Mouse (Mus musculus) intestine, embryonic 16.5 days (tissue): Measurements from ENCODE around the gene Swap70. TPM values are rescaled to one million over a fixed set of nuclear protein-coding genes. Genes with fewer than 3 reads are reported as not detected.
"Not testable (repeated sequence)": the region's sequence is repeated elsewhere in the genome, so short reads cannot be mapped to it uniquely, and the experiment has no call there.

Source experiments
- ATAC-seq: fragments of 200-750 bp; cut with Nextera tagmentation; 2 replicates; pipeline ENCODE4 v1.8.0; 2017; ENCODE audit warnings: moderate TSS enrichment, moderate library complexity
- H3K27ac ChIP-seq: fragments of 300-500 bp; sonication (generic); 2 replicates; pipeline ENCODE4 v1.5.1; 2014; ENCODE audit warnings: mild to moderate bottlenecking, low read length
- H3K27me3 ChIP-seq: fragments of 300-500 bp; sonication (generic); replicated peaks from 2 replicates; pipeline ENCODE4 v1.6.1; 2014; ENCODE audit warnings: low read length, control low read depth, mixed read lengths; ENCODE audit not compliant: control insufficient read depth, insufficient read depth
- H3K36me3 ChIP-seq: fragments of 300-500 bp; sonication (generic); 2 replicates; pipeline ENCODE4 v1.6.1; 2014; ENCODE audit warnings: low read length, control low read depth; ENCODE audit not compliant: control insufficient read depth, insufficient read depth
- H3K4me1 ChIP-seq: fragments of 300-500 bp; sonication (generic); 2 replicates; pipeline ENCODE4 v1.6.1; 2014; ENCODE audit warnings: low read length, control low read depth, mixed read lengths; ENCODE audit not compliant: control insufficient read depth, insufficient read depth
- H3K4me2 ChIP-seq: fragments of 300-500 bp; sonication (generic); 2 replicates; pipeline ENCODE4 v1.6.1; 2014; ENCODE audit warnings: low read depth, low read length, control low read depth
- H3K4me3 ChIP-seq: fragments of 300-500 bp; sonication (generic); 2 replicates; pipeline ENCODE4 v1.5.1; 2014; ENCODE audit warnings: mild to moderate bottlenecking, low read length
- H3K9ac ChIP-seq: fragments of 300-500 bp; sonication (generic); 2 replicates; pipeline ENCODE4 v1.6.1; 2014; ENCODE audit warnings: low read depth, low read length
- H3K9me3 ChIP-seq: fragments of 300-500 bp; sonication (generic); 2 replicates; pipeline ENCODE4 v1.6.1; 2016; ENCODE audit warnings: low read length, control low read depth; ENCODE audit not compliant: control insufficient read depth
- WGBS: fragments of 180-500 bp; shearing (Covaris S2); extraction: QIAGEN DNeasy Blood & Tissue Kit; methylation state at CpG from one replicate; pipeline ENCODE4 v1.1.7; 2014; 5-methylcytosine and 5-hydroxymethylcytosine counted together
- polyA plus RNA-seq: library from polyadenylated mRNA; unstranded; fragments of >200 nt; fragmentation: Nextera tagmentation; extraction: Ambion mirVana; gene quantifications from 2 replicates; pipeline ENCODE4 v1.2.1, GENCODE M21; 2015

Gene Swap70
- polyA plus RNA-seq, 1 experiment from 2014 or later = 28.4 TPM

GRCm38 (mm10) chr7:110229967-110230366 is 8.5 kb downstream of the Swap70 start:
- Histone ChIP-seq H3K27me3 (no peaks in the 10 kb centered on the region), H3K27ac (no peak overlapping the region), H3K9ac (no peak overlapping the region), H3K4me3 (no peak overlapping the region), H3K36me3 (0 out of 2 replicates have a peak, but pooled peaks cover 3% of the 10 kb centered on the region), H3K9me3 (no peaks in the 10 kb centered on the region), H3K4me1 (no peaks in the 10 kb centered on the region), H3K4me2 (no peak overlapping the region)
- ATAC-seq = no peak
- WGBS = 80% methylated on average over 6 of the region's 6 CpGs

GRCm38 (mm10) chr7:110231127-110231526 is 9.6 kb downstream of the Swap70 start:
- H3K4me2 ChIP-seq, H3K36me3 ChIP-seq, H3K9me3 ChIP-seq, H3K27me3 ChIP-seq, H3K4me1 ChIP-seq, H3K4me3 ChIP-seq, H3K27ac ChIP-seq, H3K9ac ChIP-seq, ATAC-seq: not testable (repeated sequence)
- 94% methylated on average over 8 of the region's 10 CpGs for WGBS

- Histone ChIP-seq H3K4me2 (no peak overlapping the region), H3K4me3 (no peak overlapping the region), H3K4me1 (peaks cover 14% of the 10 kb centered on the region), H3K36me3 (no peaks in the 10 kb centered on the region), H3K9ac (no peak overlapping the region), H3K9me3 (no peaks in the 10 kb centered on the region), H3K27ac (no peak overlapping the region), H3K27me3 (no peaks in the 10 kb centered on the region)
- 78% methylated on average over 4 of the region's 4 CpGs for WGBS
- no peak for ATAC-seq
Measured at GRCm38 (mm10) chr7:110236085-110236484, 14.6 kb downstream of the Swap70 start.

GRCm38 (mm10) chr7:110237451-110237836 is 15.9 kb downstream of the Swap70 start:
- Histone ChIP-seq H3K9me3 (no peaks in the 10 kb centered on the region), H3K27me3 (no peaks in the 10 kb centered on the region), H3K4me2 (0 out of 2 replicates have a peak overlapping the region, but pooled peaks have one; percentile 10), H3K4me3 (no peak overlapping the region), H3K4me1 (peaks cover 14% of the 10 kb centered on the region), H3K36me3 (no peaks in the 10 kb centered on the region), H3K27ac (peak overlapping the region; percentile 65; the same call in 1 of the 2 replicates), H3K9ac (0 out of 2 replicates have a peak overlapping the region, but pooled peaks have one; percentile 24)
- no peak for ATAC-seq
- WGBS = 26% methylated on average over 3 of the region's 3 CpGs

GRCm38 (mm10) chr7:110237837-110238451 is 16.4 kb downstream of the Swap70 start:
- peaks cover 14% of the 10 kb centered on the region for H3K4me1 ChIP-seq
- H3K4me2 ChIP-seq = 0 out of 2 replicates have a peak overlapping the region, but pooled peaks have one; percentile 10
- no peaks in the 10 kb centered on the region for H3K36me3 ChIP-seq
- 47% methylated on average over 2 of the region's 2 CpGs for WGBS
- no peaks in the 10 kb centered on the region for H3K27me3 ChIP-seq
- 0 out of 2 replicates have a peak overlapping the region, but pooled peaks have one; percentile 24 for H3K9ac ChIP-seq
- no peaks in the 10 kb centered on the region for H3K9me3 ChIP-seq
- H3K27ac ChIP-seq = peak overlapping the region; percentile 65
- ATAC-seq = no peak; the same call in 1 of the 2 replicates
- H3K4me3 ChIP-seq = no peak overlapping the region

GRCm38 (mm10) chr7:110239590-110239989 is 18.1 kb downstream of the Swap70 start:
- Histone ChIP-seq H3K9ac (no peak overlapping the region), H3K4me1 (peaks cover 14% of the 10 kb centered on the region), H3K4me3 (no peak overlapping the region), H3K4me2 (no peak overlapping the region), H3K27me3 (no peaks in the 10 kb centered on the region), H3K36me3 (no peaks in the 10 kb centered on the region), H3K9me3 (no peaks in the 10 kb centered on the region), H3K27ac (no peak overlapping the region)
- ATAC-seq = no peak
- 78% methylated on average over 4 of the region's 4 CpGs for WGBS

- Histone ChIP-seq H3K4me1 (peaks cover 13% of the 10 kb centered on the region), H3K27ac (no peak overlapping the region), H3K9ac (no peak overlapping the region), H3K27me3 (no peaks in the 10 kb centered on the region), H3K4me2 (no peak overlapping the region), H3K4me3 (no peak overlapping the region), H3K9me3 (no peaks in the 10 kb centered on the region), H3K36me3 (no peaks in the 10 kb centered on the region)
- no peak for ATAC-seq
- WGBS = 64% methylated on average over 9 of the region's 9 CpGs
Measured at GRCm38 (mm10) chr7:110241472-110242289, 20.2 kb downstream of the Swap70 start.

- Histone ChIP-seq H3K9me3 (no peaks in the 10 kb centered on the region), H3K4me1 (peaks cover 9% of the 10 kb centered on the region), H3K27ac (no peak overlapping the region), H3K4me3 (no peak overlapping the region), H3K27me3 (no peaks in the 10 kb centered on the region), H3K9ac (no peak overlapping the region), H3K4me2 (no peak overlapping the region), H3K36me3 (no peaks in the 10 kb centered on the region)
- no peak for ATAC-seq
- 93% methylated on average over 5 of the region's 5 CpGs for WGBS
Measured at GRCm38 (mm10) chr7:110242290-110242581, 20.7 kb downstream of the Swap70 start.

- no peak for ATAC-seq
- 93% methylated on average over 9 of the region's 9 CpGs for WGBS
- Histone ChIP-seq H3K4me1 (no peaks in the 10 kb centered on the region), H3K4me2 (no peak overlapping the region), H3K9me3 (no peaks in the 10 kb centered on the region), H3K36me3 (no peaks in the 10 kb centered on the region), H3K27ac (no peak overlapping the region), H3K4me3 (no peak overlapping the region), H3K9ac (no peak overlapping the region), H3K27me3 (no peaks in the 10 kb centered on the region)
Measured at GRCm38 (mm10) chr7:110245128-110245527, 23.6 kb downstream of the Swap70 start.
